Mouse (Mus musculus): ENCODE data around the gene Coro2b.

Gene Coro2b

DNA sequence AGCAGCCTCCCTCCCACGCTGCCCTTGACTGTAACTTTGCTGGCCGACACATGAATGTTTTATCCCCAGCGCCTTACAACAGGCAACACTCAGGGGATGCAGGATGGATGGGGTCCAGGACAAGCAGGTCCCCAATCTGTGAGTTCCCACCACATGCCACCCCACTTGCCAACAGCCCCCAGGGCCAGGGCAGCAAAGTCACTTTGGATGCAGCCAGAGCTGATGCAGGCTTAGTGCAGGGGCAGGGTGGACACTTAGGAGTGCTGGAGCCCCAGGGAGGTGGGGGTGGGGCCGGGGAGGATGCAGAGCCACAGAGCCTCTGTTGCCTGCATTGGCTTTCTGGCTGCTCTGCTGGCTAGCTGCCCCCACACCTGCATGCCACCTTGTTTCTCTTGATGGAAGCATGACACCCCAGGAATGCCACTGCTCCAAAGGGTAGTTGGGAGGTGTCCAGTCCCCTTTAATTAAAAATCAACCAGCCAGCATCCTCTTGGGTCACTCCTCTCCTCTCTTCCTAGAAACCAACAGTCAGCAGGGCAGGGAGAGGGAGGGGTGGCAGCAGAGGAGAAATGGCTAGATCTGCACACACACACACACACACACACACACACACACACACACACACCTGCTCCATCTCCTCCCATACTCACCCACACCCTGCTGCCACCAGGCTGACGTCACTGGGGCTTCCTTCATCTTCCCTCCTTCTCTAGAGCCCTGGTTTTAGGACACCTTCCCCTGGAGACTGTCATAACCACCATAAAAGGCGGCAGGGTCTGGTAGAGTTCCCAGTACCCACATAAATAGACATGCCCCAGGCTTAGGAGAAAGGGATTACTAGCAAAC is 19.5 kb downstream of the Coro2b start:
- intact Hi-C loops (cut with DNase I): no loop called here

GRCm38 (mm10) chr9:62515138-62515537 is 21.7 kb downstream of the Coro2b start:
- intact Hi-C loops (cut with DNase I): no loop called here

- intact Hi-C loops (cut with DNase I): no loop called here
Measured at GRCm38 (mm10) chr9:62513492-62514133, 23.2 kb downstream of the Coro2b start.

DNA sequence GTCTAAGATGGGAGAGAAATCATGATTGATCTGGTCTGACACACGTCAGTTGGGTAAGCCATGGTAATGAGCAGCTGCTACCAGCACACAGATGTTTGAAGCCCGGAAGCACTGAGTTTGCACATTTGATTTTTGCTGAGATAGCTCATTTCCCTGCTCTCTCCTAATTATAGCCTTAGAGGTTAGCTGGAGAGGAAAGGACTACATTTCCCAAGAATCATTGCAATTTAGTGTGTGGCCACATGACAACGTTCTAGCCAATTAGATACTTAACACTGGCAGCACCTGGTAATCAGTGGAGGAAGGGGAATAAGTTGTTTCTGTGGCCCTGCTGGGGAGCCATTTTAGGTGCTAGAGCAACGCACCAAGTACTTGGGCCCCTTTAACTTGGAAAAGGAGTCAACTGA is 26.3 kb downstream of the Coro2b start:
- intact Hi-C loops (cut with DNase I): no loop called here

DNA sequence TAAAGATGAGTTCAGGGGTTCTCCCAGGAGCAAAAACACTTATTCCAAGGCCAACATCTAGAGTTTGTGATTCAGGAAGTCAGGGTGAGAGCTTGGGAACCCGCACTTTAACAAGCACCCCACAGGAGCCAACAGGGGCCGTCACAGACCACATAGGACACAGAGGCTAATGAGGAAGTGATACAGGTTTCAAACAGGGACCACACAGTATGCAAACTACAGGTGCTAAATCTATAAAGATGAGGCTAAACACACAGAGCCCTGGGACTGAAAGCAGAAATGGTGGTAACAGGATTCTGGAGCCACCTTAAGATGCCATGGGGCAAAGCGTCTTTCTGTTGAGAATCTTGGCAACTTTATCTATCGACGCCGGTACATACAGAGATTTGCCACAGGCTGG is 27.2 kb downstream of the Coro2b start:
- intact Hi-C loops (cut with DNase I): no loop called here

DNA sequence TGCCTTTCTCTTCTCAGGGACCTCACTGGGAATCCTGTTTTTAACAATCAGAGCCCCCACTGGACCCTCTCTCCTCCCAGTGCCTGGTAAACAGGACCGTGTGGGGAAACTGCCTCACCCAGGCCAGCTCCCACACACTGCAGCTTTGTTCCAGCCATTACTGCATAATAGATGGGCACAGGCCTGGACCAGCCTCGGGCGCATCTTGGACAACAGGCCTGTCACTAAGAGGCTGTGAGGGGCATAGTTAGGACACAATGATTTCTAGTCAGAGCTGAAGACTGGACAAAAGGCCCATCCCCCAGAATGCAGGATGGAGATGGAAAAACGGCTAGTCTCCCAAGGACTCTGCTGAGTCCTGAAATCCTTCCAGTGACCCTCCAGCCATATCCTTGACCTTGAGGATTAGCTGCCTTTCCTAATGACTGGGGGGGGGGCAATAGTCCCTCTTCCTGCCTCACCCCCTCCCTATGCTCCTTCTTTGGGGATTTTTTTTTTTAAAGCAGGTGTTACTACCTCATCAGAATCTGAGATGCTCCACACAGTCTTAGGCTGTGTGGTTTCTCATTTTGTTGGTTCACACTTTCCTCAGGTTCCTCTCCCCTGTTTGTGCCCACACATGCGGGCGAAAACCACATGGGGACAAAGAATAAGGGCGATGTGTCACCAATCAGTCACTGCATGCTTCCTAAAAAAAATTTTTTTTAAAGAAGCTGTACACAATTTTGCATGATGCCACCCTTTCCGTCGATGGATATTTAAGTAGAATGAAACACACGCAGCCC is 27.9 kb downstream of the Coro2b start:
- intact Hi-C loops (cut with DNase I): no loop called here

DNA sequence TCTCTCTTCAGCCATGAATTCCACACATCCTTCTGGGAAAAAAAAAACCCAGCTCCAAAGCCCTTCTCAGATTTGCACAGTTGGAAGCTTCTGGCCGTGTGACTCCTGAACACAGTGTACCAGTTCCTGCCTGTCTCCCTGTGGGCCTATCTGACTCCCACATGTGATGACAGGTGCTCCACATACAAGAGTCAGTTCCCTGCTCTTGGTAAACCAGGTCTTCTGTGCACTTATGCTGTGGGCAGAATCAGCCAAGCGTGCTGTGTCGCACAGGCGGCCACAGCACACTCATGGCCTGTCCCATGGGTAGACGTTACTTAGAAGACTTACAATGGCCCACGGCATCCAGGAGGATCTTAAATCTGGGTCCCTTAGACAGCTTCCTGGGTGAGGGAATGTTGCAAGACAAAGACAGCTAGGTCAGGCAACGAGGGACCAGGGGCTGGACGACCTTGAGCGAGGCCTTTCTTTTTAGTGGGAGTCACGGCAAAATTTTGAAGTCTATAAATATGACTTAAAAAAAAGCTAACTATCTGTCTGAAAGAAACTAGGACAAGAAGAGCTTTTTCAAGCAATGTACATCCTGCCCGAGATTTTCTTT is 30.3 kb downstream of the Coro2b start:
- intact Hi-C loops (cut with DNase I): no loop called here

DNA sequence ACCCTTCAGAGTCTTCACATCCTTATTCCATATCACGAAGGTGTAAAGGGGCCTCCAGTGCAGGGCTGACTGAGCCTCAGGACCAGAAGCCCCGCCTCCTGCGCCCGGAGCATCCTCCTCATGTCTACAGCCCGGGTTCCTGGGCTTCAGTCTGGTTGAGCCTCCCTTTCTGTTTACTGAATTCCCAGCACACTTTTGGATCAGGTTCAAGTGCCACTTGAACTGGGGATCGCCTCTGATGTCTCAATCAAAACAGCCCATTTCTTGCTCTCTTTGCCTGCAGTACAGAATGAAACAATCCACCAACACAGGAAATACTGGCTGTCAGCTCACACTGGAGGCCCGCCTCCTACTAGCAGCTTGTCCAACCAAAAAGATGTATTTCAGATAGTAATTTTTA is 32.7 kb downstream of the Coro2b start:
- intact Hi-C loops (cut with DNase I): no loop called here

DNA sequence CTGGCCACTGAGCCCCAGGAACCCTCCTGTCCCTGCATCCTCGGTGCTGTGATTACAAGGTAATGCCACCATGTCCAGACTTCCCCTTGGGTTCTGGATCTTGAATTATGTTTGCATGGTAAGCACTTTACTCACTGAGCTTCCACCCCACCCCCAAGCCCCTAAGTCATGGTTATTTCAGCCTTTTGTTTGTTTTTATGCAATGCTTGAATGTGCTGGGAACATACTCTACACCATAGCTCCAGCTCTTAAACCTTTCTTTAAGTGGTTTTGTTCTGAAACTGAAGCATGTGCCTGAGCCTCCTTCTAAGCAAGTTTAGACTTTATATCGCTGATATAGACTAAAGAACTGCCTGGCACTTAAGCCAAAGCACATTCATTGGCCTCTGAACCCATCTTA is 34.5 kb downstream of the Coro2b start:
- intact Hi-C loops (cut with DNase I): no loop called here

DNA sequence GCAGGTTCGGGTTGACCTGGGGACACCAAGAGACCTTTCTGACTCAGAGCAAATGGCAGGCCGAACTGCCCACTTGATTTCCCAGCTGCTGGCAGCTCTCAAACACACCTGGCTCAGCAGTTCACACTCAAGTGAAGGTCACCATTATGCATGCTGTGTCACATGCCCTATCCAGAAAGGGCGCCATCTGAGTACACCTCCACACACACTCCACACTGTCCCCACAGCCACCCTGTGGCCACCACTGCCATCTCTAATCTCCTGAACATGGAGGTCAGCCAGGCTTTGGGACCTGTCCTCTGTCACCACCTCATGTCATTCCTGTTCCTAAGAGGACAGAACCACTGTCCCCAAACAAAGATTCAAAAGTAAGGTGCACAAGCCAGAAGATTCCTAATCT is 35.3 kb downstream of the Coro2b start:
- intact Hi-C loops (cut with DNase I): no loop called here

- intact Hi-C loops (cut with DNase I): no loop called here
Measured at GRCm38 (mm10) chr9:62500007-62500406, 36.8 kb downstream of the Coro2b start.

- intact Hi-C loops (cut with DNase I): no loop called here
Measured at GRCm38 (mm10) chr9:62498945-62499344, 37.9 kb downstream of the Coro2b start.

DNA sequence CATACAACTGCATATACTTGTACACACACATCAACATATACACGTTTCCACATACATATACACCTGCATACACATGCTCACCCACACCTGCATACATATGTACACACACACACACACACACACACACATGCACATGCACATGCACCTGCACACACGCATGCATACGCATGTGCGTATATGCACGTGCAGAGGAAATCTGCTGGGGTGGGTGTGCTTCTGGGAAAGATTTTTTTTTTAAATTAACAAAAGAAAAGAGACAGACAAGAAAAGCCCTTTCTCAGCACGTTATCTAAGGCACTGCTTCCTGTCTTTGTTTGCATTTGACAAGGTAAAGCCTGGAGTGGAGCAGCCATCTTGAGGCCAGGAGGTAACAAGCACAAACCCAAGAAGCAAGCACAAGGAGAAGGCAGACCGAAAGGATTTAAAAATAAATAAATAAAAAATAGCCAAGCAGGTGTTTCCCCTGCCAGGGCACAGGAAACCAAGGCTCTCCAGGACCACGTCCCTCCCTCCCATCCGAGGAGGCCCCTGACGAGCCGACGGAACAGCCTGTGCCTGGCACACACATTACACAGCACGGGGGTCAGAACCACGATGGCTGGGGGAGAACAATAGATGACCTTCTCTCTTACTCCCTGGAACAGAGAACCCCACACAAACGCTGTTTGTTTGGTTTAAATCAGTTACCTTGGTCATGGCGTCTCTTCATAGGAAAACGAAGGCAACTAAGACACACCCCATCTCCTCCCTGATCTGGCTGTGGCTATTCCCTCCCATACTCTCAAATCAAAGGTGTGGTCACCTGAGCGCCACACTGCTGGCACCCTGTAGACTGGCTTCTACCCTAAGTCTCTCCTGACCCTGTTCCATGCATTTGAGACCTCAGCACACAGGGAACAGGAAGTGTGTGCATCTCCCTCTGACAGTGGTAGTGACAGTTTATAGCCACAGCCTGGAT is 39.4 kb downstream of the Coro2b start:
- intact Hi-C loops (cut with DNase I): no loop called here

DNA sequence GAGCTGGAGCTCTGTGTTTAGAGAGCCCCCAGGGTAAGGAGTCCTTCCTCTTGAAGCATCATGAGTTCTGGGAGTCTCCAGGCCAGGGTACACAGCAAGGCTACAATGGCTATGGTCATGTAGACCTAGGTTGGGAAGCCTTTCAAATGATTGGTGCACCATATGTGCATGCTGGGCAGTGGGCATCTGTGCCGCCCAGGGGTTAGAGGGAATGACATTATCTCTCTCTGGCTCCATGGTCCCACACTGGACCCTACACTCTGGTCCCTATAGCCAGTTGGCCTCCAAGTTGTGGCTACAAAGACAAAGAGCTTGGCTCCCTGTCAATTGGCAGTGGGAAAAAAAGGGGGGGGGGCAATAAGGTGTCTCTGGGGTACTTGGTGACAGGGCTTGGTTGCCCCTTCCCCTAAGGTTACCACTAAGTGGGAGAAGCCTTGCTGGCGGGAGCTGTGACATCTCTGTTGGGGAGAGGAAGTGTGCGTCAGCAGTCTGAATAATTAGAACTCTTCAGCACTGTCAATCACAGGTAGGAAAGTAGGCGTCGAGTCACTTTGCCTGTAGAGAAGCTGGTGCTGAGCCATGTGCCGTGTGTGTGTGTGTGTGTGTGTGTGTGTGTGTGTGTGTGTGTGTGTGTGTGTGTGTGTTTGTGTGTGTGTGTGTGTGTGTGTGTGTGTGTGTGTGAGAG is 44.4 kb downstream of the Coro2b start:
- intact Hi-C loops (cut with DNase I): loop anchor here (5.0 kb wide), 1 partner anchor 40 kb away; no protein-coding TSS in a partner anchor

- intact Hi-C loops (cut with DNase I): loop anchor here (5.0 kb wide), 1 partner anchor 41 kb away; no protein-coding TSS in a partner anchor
Measured at GRCm38 (mm10) chr9:62491611-62492010, 45.2 kb downstream of the Coro2b start.

GRCm38 (mm10) chr9:62491104-62491503 is 45.7 kb downstream of the Coro2b start:
- intact Hi-C loops (cut with DNase I): loop anchor here (5.0 kb wide), 1 partner anchor 41 kb away; no protein-coding TSS in a partner anchor

DNA sequence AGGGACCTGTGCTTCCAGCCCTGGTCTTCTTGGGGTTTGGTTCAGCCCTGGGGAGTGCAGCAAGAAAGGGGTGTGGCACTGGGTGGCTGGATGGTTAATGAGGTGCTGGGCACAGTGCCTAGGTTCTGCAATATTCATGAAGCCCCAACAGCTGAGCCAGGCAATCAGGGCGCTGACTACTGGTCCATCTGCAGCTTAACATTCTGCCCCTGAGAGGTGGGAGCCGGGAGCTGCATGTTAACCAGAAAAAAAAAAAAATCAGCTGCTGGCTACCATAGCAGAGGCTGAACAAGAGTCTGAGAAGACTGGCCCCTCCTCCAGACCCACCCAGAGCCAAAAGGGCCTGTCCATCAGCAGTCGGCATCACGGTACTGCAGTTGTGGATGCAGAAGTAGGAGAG is 52.7 kb downstream of the Coro2b start:
- intact Hi-C loops (cut with DNase I): no loop called here

DNA sequence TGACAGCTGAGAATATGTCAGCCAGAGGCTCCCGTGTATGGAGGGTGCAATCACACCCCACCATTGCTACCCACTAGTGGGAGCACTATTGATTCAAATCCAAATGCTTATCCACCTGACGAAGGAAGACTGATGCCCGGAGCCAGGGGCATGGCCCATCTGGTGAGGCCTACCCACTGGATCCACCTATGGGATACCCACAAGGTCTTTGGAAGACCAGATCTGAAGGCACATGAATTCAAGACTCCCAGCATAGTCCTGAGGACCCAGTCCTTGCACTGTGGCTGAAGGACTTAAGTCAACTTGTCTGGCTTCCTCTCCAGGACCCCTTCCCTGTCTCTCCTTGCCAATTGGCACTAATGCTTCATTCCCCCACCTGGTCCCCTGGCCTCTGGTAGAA is 54.1 kb downstream of the Coro2b start:
- intact Hi-C loops (cut with DNase I): no loop called here

- intact Hi-C loops (cut with DNase I): no loop called here
Measured at GRCm38 (mm10) chr9:62480898-62481642, 55.8 kb downstream of the Coro2b start.
